Mouse (Mus musculus) heart, embryonic 15.5 days (tissue): ENCODE results near the gene Gm43064. TPM values are rescaled to one million over a fixed set of nuclear protein-coding genes. Genes with fewer than 3 reads are reported as not detected.

Experiments
- ATAC-seq: fragments of 200-750 bp; cut with Nextera tagmentation; replicated peaks from 2 replicates; pipeline ENCODE4 v1.8.0; 2017; ENCODE audit warnings: low read depth, moderate TSS enrichment; ENCODE audit not compliant: insufficient number of reproducible peaks, insufficient read depth, low FRiP score
- H3K27ac ChIP-seq: fragments of 300-500 bp; sonication (generic); 2 replicates; pipeline ENCODE4 v1.5.1; 2015; ENCODE audit warnings: mild to moderate bottlenecking, inconsistent platforms
- H3K27me3 ChIP-seq: fragments of 300-500 bp; sonication (generic); 2 replicates; pipeline ENCODE4 v1.6.1; 2015; ENCODE audit warnings: inconsistent platforms
- H3K36me3 ChIP-seq: fragments of 300-500 bp; sonication (generic); 2 replicates; pipeline ENCODE4 v1.6.1; 2015; ENCODE audit warnings: mild to moderate bottlenecking, inconsistent platforms
- H3K4me1 ChIP-seq: fragments of 300-500 bp; sonication (generic); replicated peaks from 2 replicates; pipeline ENCODE4 v1.6.1; 2015; ENCODE audit warnings: inconsistent platforms
- H3K4me2 ChIP-seq: fragments of 300-500 bp; sonication (generic); 2 replicates; pipeline ENCODE4 v1.6.1; 2015; ENCODE audit warnings: inconsistent platforms, mild to moderate bottlenecking, moderate library complexity
- H3K4me3 ChIP-seq: fragments of 300-500 bp; sonication (generic); 2 replicates; pipeline ENCODE4 v1.5.1; 2015; ENCODE audit warnings: mild to moderate bottlenecking, inconsistent platforms
- H3K9ac ChIP-seq: fragments of 300-500 bp; sonication (generic); 2 replicates; pipeline ENCODE4 v1.6.1; 2015; ENCODE audit warnings: mild to moderate bottlenecking, inconsistent platforms
- H3K9me3 ChIP-seq: fragments of 300-500 bp; sonication (generic); replicated peaks from 2 replicates; pipeline ENCODE4 v1.6.1; 2016; ENCODE audit warnings: inconsistent platforms
- whole genome bisulfite sequencing: fragments of 180-500 bp; shearing (Covaris S2); methylation state at CpG from one replicate; pipeline ENCODE4 v1.1.7; 2015; ENCODE audit warnings: mixed read lengths; 5-methylcytosine and 5-hydroxymethylcytosine counted together
- polyA plus RNA-seq: library from polyadenylated mRNA; unstranded; fragments of >200 nt; fragmentation: Nextera tagmentation; extraction: Ambion mirVana; gene quantifications from 2 replicates; pipeline ENCODE4 v1.2.1, GENCODE M21; 2015

The Gm43064 gene
- polyA plus RNA-seq, 1 experiment from 2014 or later, result not detected

- Histone ChIP-seq H3K4me1 (no peaks in the 10 kb centered on the region), H3K36me3 (no peaks in the 10 kb centered on the region), H3K27me3 (no peaks in the 10 kb centered on the region), H3K4me2 (no peak overlapping the region), H3K9ac (no peak overlapping the region), H3K9me3 (no peaks in the 10 kb centered on the region), H3K4me3 (no peak overlapping the region), H3K27ac (no peak overlapping the region)
- 69% methylated on average over 11 of the region's 11 CpGs for WGBS
- ATAC-seq, result no peak
Measured at GRCm38 (mm10) chr3:103885946-103886345, 76.6 kb downstream of the Gm43064 start.

DNA sequence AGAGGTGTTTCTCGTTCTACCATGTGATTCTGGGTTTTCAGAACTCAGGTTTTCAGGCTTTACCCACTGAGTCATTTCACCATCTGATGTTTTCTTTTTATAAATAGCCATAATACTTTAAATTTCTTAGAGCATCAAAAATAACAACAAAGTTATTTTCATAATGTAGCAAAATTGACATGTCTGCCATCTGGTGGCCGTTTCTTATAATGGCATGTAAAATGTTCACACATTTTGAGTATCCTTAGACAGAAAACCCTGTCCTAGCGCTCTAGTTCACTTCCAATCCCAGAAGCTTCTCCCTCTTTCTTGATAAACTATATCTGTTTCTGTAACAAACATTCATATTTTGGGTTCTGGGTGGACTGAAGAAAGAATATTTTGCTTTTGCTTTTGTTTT lies 78.2 kb downstream of the Gm43064 start:
- Histone ChIP-seq H3K9ac (no peak overlapping the region), H3K36me3 (no peaks in the 10 kb centered on the region), H3K27me3 (no peaks in the 10 kb centered on the region), H3K4me1 (no peaks in the 10 kb centered on the region), H3K27ac (no peak overlapping the region), H3K9me3 (no peaks in the 10 kb centered on the region), H3K4me2 (no peak overlapping the region), H3K4me3 (no peak overlapping the region)
- ATAC-seq, result no peak
- 25% methylated on average over 3 of the region's 3 CpGs for WGBS

Other genes with a start within 250 kb of the Gm43064 start
- gene Syt6, start 234.3 kb upstream of the Gm43064 start, polyA plus RNA-seq, result 0.10 TPM in 1 of 2 replicates, not detected in the other
- gene Atg4a-ps, start 163.5 kb upstream of the Gm43064 start, polyA plus RNA-seq, result 0.10 and 0.29 TPM in 2 replicates
- 19.5 and 29.9 TPM in 2 replicates for gene Olfml3, start 71.6 kb upstream of the Gm43064 start, polyA plus RNA-seq
- not detected in 2 replicates for gene Gm10964, start 70.2 kb upstream of the Gm43064 start, polyA plus RNA-seq
- gene Hipk1, start 18.0 kb upstream of the Gm43064 start, polyA plus RNA-seq, result 8.9 and 10.6 TPM in 2 replicates
- 14.4 and 20.5 TPM in 2 replicates for gene Dclre1b, start 129 bp upstream of the Gm43064 start, polyA plus RNA-seq
- gene Ap4b1, start 53 bp upstream of the Gm43064 start, polyA plus RNA-seq, result 13.6 and 19.0 TPM in 2 replicates
- gene Bcl2l15, start 23.0 kb downstream of the Gm43064 start, polyA plus RNA-seq, result 0.26 and 0.46 TPM in 2 replicates
- gene Ptpn22, start 50.2 kb downstream of the Gm43064 start, polyA plus RNA-seq, result 0.93 and 3.4 TPM in 2 replicates
- gene Rsbn1, start 104.5 kb downstream of the Gm43064 start, polyA plus RNA-seq, result 5.7 and 5.8 TPM in 2 replicates
- gene Phtf1, start 158.5 kb downstream of the Gm43064 start, polyA plus RNA-seq, result 12.8 and 18.2 TPM in 2 replicates